9 mouse cellular contexts compared by ENCODE assay signal in the genomic region with DNA sequence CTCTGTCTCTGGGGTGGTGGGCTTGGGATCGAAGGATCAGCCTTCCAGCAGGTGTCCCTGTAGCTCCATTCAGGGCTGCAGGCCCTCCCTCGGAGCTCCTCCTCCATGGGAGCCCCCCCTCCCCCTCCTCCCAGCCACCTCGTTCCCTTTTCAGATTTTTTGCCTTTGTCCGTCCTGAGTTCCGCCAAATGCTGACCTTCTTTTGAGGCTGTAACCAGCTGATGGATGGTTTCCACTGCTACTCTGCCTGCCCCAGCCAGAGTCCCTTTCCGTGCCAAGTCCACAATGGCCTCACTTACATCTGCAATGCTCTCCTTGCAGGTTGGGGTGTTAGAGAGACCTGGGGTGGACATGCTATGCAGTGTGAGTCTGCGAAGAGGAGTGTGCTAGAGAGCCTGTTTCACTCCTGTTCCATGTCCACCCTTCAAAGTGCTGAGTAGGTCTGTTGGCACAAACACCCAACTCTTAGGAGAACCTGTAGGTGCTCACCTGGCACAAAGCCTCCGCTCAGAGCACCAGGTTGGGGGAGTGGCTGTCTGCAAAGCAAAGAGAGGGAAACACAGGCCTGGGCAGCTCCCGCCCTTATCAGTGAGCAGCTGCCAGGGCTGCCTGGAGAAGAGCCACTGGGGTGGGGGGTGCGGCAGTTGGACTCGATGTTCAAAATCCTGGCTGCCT. TPM values are rescaled to one million over a fixed set of nuclear protein-coding genes. Genes with fewer than 3 reads are reported as not detected.
DNase-seq lines count a peak whose midpoint lies in the region; ATAC-seq and TF ChIP-seq lines count a peak whose summit lies in the region.
"Had no signal": no experiment of that assay in that cellular context is flagged by ENCODE, and none has a peak within 500 bp of the region (broad histone marks: within the 10 kb centered on the region; RNA-seq: fewer than 3 reads in every experiment).

No protein-coding gene starts in this region.

- DNase-seq in forebrain, embryonic 11.5 days (ENCODE audit: low spot score): no peak
- peak; percentile 58 for DNase-seq in right cerebral cortex, postnatal 4 days
- DNase-seq in right cerebral cortex, postnatal 25 days: no peak
- peak; percentile 91 for DNase-seq in kidney, adult 2 months
- no peak for DNase-seq in thymus, postnatal 36 days

- ATAC-seq in forebrain, embryonic 16.5 days: peak; percentile 53; the same call in 1 of the 2 replicates
- no peak for ATAC-seq in forebrain, embryonic 11.5 days (replicated peaks; ENCODE audit: low FRiP score)
- ATAC-seq in megakaryocyte-erythroid progenitor cell, adult 5-6 weeks (replicated peaks; ENCODE audit: low FRiP score, low TSS enrichment, poor library complexity, severe bottlenecking): peak; percentile 74
- no peak for ATAC-seq in megakaryocyte, adult 5-6 weeks (ENCODE audit: poor library complexity, severe bottlenecking)

- H3K4me3 ChIP-seq in forebrain, embryonic 16.5 days (replicated peaks; ENCODE audit: low read length): no peak overlapping the region
- no peak overlapping the region for H3K4me3 ChIP-seq in forebrain, embryonic 11.5 days (ENCODE audit: low read depth, low read length)
- peak overlapping the region; percentile 18 for H3K4me3 ChIP-seq in kidney, adult 2 months (ENCODE audit: insufficient read depth, low read depth, low read length)
- H3K4me3 ChIP-seq: midbrain, embryonic 12.5 days had no signal

- 0 out of 2 replicates have a peak overlapping the region, but pooled peaks have one; percentile 17 for H3K9ac ChIP-seq in forebrain, embryonic 16.5 days (replicated peaks; ENCODE audit: low read depth, low read length)
- H3K9ac ChIP-seq in forebrain, embryonic 11.5 days (ENCODE audit: low read length): no peak overlapping the region
- H3K9ac ChIP-seq: midbrain, embryonic 12.5 days had no signal

- peak overlapping the region; percentile 18 for H3K27ac ChIP-seq in forebrain, embryonic 16.5 days (ENCODE audit: low read length)
- H3K27ac ChIP-seq in forebrain, embryonic 11.5 days (ENCODE audit: low read depth, low read length): no peak overlapping the region
- H3K27ac ChIP-seq in kidney, adult 2 months (ENCODE audit: insufficient read depth, low read depth, low read length): peak overlapping the region; percentile 96
- H3K27ac ChIP-seq: midbrain, embryonic 12.5 days had no signal

- H3K4me1 ChIP-seq in forebrain, embryonic 16.5 days (replicated peaks; ENCODE audit: control insufficient read depth, insufficient read depth, low read length): peaks cover 18% of the 10 kb centered on the region
- no peaks in the 10 kb centered on the region for H3K4me1 ChIP-seq in forebrain, embryonic 11.5 days (replicated peaks; ENCODE audit: control insufficient read depth, insufficient read depth, low read length)
- peaks cover 65% of the 10 kb centered on the region for H3K4me1 ChIP-seq in kidney, adult 2 months (ENCODE audit: control insufficient read depth, insufficient read depth, low read length)

- H3K9me3 ChIP-seq in forebrain, embryonic 16.5 days (ENCODE audit: control insufficient read depth, low read length): no peaks in the 10 kb centered on the region
- no peaks in the 10 kb centered on the region for H3K9me3 ChIP-seq in forebrain, embryonic 11.5 days (ENCODE audit: control insufficient read depth, low read length)
- H3K9me3 ChIP-seq: midbrain, embryonic 12.5 days had no signal

- TF ChIP-seq CTCF in kidney, adult 2 months (conservative IDR thresholded peaks at IDR 0.05; ENCODE audit: insufficient read depth, insufficient read length, low read depth, low read length): peak; percentile 42; the same call in 1 of the 2 replicates

- TF ChIP-seq POLR2A in kidney, adult 2 months (IDR thresholded peaks at IDR 0.05; ENCODE audit: low read depth, low read length): no peak

- H3K4me2 ChIP-seq in forebrain, embryonic 16.5 days (ENCODE audit: low read length): no peak overlapping the region
- H3K4me2 ChIP-seq in forebrain, embryonic 11.5 days (ENCODE audit: low read depth, low read length, severe bottlenecking): no peak overlapping the region
- H3K4me2 ChIP-seq: midbrain, embryonic 12.5 days had no signal

- WGBS in forebrain, embryonic 16.5 days: 22% methylated on average over 11 of the region's 11 CpGs
- WGBS in forebrain, embryonic 11.5 days: 32% methylated on average over 11 of the region's 11 CpGs
- WGBS in kidney, adult 2 months: 7% methylated on average over 11 of the region's 11 CpGs

- no peaks in the 10 kb centered on the region for H3K36me3 ChIP-seq in forebrain, embryonic 16.5 days (ENCODE audit: control insufficient read depth, insufficient read depth)
- no peaks in the 10 kb centered on the region for H3K36me3 ChIP-seq in forebrain, embryonic 11.5 days (ENCODE audit: control insufficient read depth, insufficient read depth, low read length)
- no peaks in the 10 kb centered on the region for H3K36me3 ChIP-seq in kidney, adult 2 months (ENCODE audit: control insufficient read depth, insufficient read depth, low read length)
- H3K36me3 ChIP-seq: midbrain, embryonic 12.5 days had no signal

- no peaks in the 10 kb centered on the region for H3K27me3 ChIP-seq in forebrain, embryonic 16.5 days (replicated peaks; ENCODE audit: control insufficient read depth, insufficient read depth, low read length)
- H3K27me3 ChIP-seq in forebrain, embryonic 11.5 days (ENCODE audit: control insufficient read depth, insufficient read depth, low read length): no peaks in the 10 kb centered on the region
- H3K27me3 ChIP-seq in kidney, adult 2 months (replicated peaks; ENCODE audit: control insufficient read depth, insufficient read depth, low read length): no peaks in the 10 kb centered on the region

RNA-seq across cellular contexts. Expression of a gene that starts 9.5 kb away (rescaled TPM):
- 2.4 and 4.1 TPM in 2 replicates for polyA plus RNA-seq in forebrain, embryonic 16.5 days (2015; fragmentation: Nextera tagmentation; extraction: Ambion mirVana)
- polyA plus RNA-seq in forebrain, embryonic 11.5 days (2014; fragmentation: Nextera tagmentation; extraction: Ambion mirVana): 0.35 and 0.45 TPM in 2 replicates
- polyA plus RNA-seq in kidney, adult 2 months (2012; rRNA removed): 22.0 and 28.7 TPM in 2 replicates
- 0.22 and 0.25 TPM in 2 replicates for total RNA-seq in megakaryocyte-erythroid progenitor cell, adult 5-6 weeks (2014; fragmentation: Nextera tagmentation)
- 0.09 and 0.53 TPM in 2 replicates for total RNA-seq in megakaryocyte-erythroid progenitor cell, adult 5-6 weeks (2017)
- total RNA-seq in megakaryocyte, adult 5-6 weeks (2015): 6.8 and 8.5 TPM in 2 replicates
- total RNA-seq in megakaryocyte, adult 5-6 weeks (2017): 6.9 and 8.6 TPM in 2 replicates

Comparison
In these comparisons a context has a peak if more than half of its experiments do, and no peak if none do; other contexts are left out.
1. ATAC-seq: peak in forebrain, embryonic 16.5 days (single experiment) and megakaryocyte-erythroid progenitor cell, adult 5-6 weeks (single experiment); none in forebrain, embryonic 11.5 days (single experiment) and megakaryocyte, adult 5-6 weeks (single experiment).
2. DNase-seq: peak in right cerebral cortex, postnatal 4 days (single experiment) and kidney, adult 2 months (single experiment); none in forebrain, embryonic 11.5 days (single experiment), right cerebral cortex, postnatal 25 days (single experiment) and thymus, postnatal 36 days (0 of 2).